Mouse (Mus musculus): ENCODE measurements at regions not wholly inside any gene's neighbourhood (a gene's known extent, or its start where the extent isn't known, plus 50 kb on each side); places are given as distances from the start of the nearest gene placed in this dataset.
"Not testable (repeated sequence)": the region's sequence is repeated elsewhere in the genome, so short reads cannot be mapped to it uniquely, and the experiment has no call there.

DNA sequence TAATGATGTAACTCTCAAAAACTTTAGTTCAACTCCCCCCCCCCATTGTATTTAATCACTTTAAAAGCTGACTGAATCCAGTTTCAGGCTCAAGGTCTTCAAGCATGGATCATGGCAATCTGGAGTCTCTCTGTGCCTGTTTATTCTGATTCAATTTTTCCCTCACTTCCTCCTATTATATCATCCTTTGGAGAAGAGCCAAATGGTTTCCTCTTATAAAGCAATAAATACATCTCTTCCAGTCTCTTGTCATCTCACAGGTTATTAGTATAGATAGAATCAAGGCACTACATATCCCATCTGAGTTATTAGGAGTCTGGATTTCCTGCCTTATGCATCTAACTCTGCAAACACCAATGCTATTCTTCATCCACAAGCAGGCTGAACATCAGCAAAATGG, 530.2 kb upstream of the Pdcd1 start:
- Histone ChIP-seq H3K4me2 (no peak overlapping the region), H3K4me3 (replicated peaks) (no peak overlapping the region), H3K27me3 (no peaks in the 10 kb centered on the region), H3K27ac (no peak overlapping the region), H3K36me3 (no peaks in the 10 kb centered on the region), H3K9ac (replicated peaks) (no peak overlapping the region), H3K9me3 (no peaks in the 10 kb centered on the region), H3K4me1 (replicated peaks) (no peaks in the 10 kb centered on the region)
- ATAC-seq (ENCODE audit: insufficient number of reproducible peaks, insufficient read depth, low FRiP score, low TSS enrichment, low read depth), result no peak

DNA sequence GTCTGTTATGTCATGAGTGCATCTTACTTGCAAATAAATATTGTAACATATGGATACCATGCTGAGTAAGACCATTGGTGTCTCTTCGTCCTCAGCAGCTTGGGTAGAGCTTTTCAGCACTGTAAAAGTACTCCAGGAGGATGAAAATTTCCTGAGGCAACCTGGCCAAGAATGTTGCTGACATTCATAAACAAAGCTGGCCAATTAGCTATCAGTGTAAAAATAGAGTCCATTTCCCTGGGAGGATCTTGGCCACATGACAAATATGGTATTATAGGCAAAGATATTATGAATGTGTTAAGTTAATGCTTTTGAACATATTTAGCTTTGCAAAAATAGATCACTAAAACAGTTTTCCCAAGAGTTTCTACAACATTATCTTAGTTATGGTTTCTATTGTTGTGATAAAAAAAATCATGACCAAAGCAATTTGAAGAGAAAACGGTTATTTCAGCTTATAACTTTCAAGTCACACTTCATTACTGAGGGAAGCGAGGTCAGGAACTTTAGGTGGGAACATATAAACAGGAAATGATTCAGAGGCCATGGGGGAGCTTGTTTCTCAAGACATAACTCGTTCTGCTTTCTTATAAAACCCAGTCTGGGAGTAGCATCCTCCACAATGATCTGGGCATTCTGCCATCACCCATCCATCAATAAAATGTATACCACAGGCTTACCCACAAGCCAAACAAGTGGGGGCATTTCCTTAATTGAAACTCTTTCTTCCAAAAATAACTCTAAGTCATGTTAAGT, 529.5 kb upstream of the Pdcd1 start:
- no peaks in the 10 kb centered on the region for H3K27me3 ChIP-seq
- ATAC-seq (ENCODE audit: insufficient number of reproducible peaks, insufficient read depth, low FRiP score, low TSS enrichment, low read depth), result no peak

DNA sequence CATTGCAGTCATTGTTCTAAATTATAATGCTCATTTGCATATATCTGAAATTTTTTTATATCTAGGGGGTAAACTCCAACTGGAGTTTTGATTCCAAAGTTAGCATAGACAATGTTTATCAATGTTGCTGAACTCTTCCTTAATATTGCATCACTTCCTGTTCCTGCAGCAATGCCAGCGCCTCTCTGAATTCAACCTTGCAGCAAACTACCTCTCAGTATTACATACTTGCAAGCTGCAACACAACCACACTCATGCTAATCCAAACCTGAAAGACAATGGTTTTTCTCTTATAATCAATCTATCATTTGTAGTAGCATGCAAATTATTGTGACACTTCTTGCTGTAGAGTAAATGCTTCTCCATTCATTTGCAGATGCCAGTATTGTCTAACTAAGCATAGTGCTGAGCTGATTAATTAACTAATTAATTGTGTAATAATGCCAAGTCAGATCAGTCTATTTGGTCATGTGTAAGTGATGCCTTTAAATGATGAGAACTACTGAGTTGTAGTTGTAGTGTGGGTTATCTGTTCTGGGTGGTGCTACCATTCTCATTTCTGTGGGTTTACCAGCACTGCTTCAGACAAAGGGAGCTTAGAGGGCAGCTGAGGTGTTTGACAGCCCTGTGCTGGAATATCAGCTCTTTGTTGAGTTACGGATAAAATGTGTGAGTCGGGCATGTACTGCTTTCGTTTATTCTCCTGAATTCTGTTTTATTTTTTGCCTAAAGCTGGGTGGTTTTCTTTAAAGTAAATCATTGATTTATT, 480.6 kb upstream of the Pdcd1 start:
- Histone ChIP-seq H3K36me3 (no peaks in the 10 kb centered on the region), H3K4me3 (replicated peaks) (no peak overlapping the region), H3K9me3 (no peaks in the 10 kb centered on the region), H3K4me1 (replicated peaks) (no peaks in the 10 kb centered on the region), H3K9ac (replicated peaks) (no peak overlapping the region), H3K27ac (no peak overlapping the region), H3K4me2 (no peak overlapping the region), H3K27me3 (no peaks in the 10 kb centered on the region)
- WGBS, result 85% methylated on average over 4 of the region's 4 CpGs
- no peak for ATAC-seq (ENCODE audit: insufficient number of reproducible peaks, insufficient read depth, low FRiP score, low TSS enrichment, low read depth)

More for the DNA sequence above, 529.5 kb upstream of the Pdcd1 start:
- no peak overlapping the region for H3K9ac ChIP-seq (replicated peaks)
- H3K27ac ChIP-seq, result no peak overlapping the region
- 42% methylated on average over 4 of the region's 4 CpGs for WGBS
- H3K4me1 ChIP-seq (replicated peaks), result no peaks in the 10 kb centered on the region
- no peaks in the 10 kb centered on the region for H3K36me3 ChIP-seq
- H3K9me3 ChIP-seq, result no peaks in the 10 kb centered on the region
- H3K4me2 ChIP-seq, result no peak overlapping the region
- H3K4me3 ChIP-seq (replicated peaks), result no peak overlapping the region

DNA sequence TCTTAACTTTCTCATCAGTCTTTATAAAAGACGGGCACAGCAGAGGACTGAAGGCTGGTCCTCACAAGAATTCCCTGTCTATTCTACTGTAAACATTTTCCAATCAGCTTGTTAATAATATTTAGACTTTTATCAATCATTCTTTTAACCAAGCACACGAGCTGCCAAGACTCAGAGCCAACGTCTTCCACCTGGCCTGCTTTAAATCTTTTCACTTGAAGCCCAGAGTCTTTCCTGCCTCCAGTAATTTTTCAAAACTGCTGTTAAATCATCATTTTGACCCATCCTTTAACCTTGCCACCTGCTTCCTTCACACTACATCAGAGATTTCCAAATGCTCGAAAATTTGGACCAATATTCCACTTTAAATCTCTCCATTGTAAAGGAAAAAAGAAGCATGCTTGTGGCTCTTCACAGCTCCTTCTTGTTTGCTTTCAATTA, 451.7 kb upstream of the Pdcd1 start:
- Histone ChIP-seq H3K4me3 (replicated peaks) (no peak overlapping the region), H3K9ac (replicated peaks) (no peak overlapping the region), H3K36me3 (no peaks in the 10 kb centered on the region), H3K4me2 (no peak overlapping the region), H3K27ac (no peak overlapping the region), H3K4me1 (replicated peaks) (no peaks in the 10 kb centered on the region), H3K9me3 (no peaks in the 10 kb centered on the region), H3K27me3 (no peaks in the 10 kb centered on the region)
- WGBS, result 50% methylated on average over 4 of the region's 4 CpGs
- ATAC-seq (ENCODE audit: insufficient number of reproducible peaks, insufficient read depth, low FRiP score, low TSS enrichment, low read depth), result no peak

DNA sequence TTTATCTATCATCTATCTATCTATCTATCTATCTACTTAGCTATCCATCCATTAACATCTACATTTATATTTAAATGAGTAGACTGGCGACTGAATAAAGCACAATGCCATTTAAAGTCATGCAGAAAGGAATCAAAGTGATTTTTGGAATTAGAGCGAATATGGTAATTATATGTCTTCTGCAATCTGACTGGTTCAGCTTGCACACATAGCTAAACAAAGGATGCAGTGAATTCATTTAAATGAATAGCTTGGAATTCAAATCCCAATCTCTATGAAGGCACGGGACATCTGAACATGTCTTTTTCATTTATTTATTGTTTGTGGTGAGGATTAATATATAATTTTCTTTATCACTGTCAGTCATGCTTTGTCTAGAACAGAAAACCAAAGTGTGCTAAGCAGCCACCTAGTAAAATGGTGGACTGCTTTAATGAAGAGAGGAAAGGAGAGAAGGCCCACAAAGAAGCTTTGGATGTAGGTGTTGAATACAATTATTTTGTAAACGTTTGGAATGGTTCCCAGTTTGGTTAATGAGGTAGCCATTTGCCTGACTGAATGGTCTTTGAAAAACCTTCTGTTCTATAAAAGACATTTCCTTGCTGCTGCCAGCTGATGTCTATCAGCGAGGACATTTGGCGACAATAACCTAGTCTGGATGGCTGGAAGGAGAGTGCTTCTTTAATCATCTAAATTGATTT, 451.2 kb upstream of the Pdcd1 start:
- H3K36me3 ChIP-seq, result no peaks in the 10 kb centered on the region
- no peak overlapping the region for H3K9ac ChIP-seq (replicated peaks)
- H3K4me2 ChIP-seq, result no peak overlapping the region
- H3K4me1 ChIP-seq (replicated peaks), result no peaks in the 10 kb centered on the region
- WGBS, result 70% methylated on average over 6 of the region's 6 CpGs
- H3K27ac ChIP-seq, result no peak overlapping the region
- H3K27me3 ChIP-seq, result no peaks in the 10 kb centered on the region
- H3K9me3 ChIP-seq, result no peaks in the 10 kb centered on the region
- H3K4me3 ChIP-seq (replicated peaks), result no peak overlapping the region
- ATAC-seq (ENCODE audit: insufficient number of reproducible peaks, insufficient read depth, low FRiP score, low TSS enrichment, low read depth), result no peak

DNA sequence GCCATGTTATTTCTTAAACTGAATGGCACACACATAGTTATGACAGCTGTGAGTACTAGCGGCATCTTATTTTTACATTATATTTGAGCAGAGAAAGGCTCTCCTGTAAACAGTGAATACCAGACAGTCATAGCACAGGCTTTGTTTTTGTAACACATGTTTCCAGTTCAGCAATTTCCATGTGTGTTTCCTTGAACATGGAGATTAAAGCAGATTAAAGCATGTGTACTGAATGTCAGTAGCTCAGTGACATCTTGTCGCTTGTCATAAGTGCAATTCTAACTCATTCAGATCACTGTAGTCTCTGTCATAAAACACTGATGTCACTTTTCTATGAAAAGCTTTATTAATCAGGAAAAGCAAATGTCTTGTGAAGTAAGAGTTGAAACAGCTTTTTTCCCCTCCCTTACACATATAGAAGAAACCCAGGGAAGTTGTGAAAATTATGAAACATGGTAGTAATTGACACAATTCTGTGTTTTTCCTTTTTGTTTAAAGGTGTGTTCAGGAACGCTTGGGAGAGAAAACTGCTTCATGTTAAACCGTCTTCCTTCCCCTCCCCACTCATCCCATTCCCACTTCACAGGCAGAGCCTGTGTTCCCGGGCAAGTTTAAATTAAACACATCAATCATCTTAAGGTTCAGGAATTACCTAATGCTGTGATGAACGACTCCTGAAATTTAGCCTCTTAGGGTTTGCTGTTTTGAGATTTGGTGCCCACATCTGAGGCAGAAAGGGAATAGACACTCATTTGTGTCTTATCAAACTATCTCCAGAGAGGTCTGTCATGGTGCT, 449.9 kb upstream of the Pdcd1 start:
- Histone ChIP-seq H3K27me3 (no peaks in the 10 kb centered on the region), H3K9ac (replicated peaks) (no peak overlapping the region), H3K36me3 (no peaks in the 10 kb centered on the region), H3K4me1 (replicated peaks) (no peaks in the 10 kb centered on the region), H3K4me3 (replicated peaks) (no peak overlapping the region), H3K27ac (no peak overlapping the region), H3K4me2 (no peak overlapping the region), H3K9me3 (no peaks in the 10 kb centered on the region)
- 46% methylated on average over 6 of the region's 6 CpGs for WGBS
- no peak for ATAC-seq (ENCODE audit: insufficient number of reproducible peaks, insufficient read depth, low FRiP score, low TSS enrichment, low read depth)

DNA sequence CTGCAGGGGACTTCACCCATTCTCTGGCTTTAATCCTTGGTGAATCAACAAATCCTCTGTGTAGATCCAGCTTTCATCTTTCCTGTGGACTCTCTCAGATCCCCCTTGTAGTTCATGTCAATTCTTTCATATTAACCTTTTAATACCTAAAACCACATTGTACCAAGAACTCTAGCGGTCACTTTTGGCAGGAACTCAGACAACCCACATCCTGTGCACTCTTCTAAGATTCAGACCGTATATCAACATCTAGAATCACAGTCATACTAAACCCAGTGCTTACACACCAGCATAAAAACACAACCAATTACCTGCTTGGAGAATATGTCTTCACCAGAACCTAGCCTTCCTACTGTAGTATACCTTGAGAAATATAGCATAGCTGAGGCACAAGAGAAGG, 444.6 kb upstream of the Pdcd1 start:
- Histone ChIP-seq H3K9ac (replicated peaks) (no peak overlapping the region), H3K9me3 (no peaks in the 10 kb centered on the region), H3K4me1 (replicated peaks) (no peaks in the 10 kb centered on the region), H3K27ac (no peak overlapping the region), H3K27me3 (no peaks in the 10 kb centered on the region), H3K4me2 (no peak overlapping the region), H3K4me3 (replicated peaks) (no peak overlapping the region), H3K36me3 (no peaks in the 10 kb centered on the region)
- 86% methylated on average over 2 of the region's 2 CpGs for WGBS
- ATAC-seq (ENCODE audit: insufficient number of reproducible peaks, insufficient read depth, low FRiP score, low TSS enrichment, low read depth), result no peak

DNA sequence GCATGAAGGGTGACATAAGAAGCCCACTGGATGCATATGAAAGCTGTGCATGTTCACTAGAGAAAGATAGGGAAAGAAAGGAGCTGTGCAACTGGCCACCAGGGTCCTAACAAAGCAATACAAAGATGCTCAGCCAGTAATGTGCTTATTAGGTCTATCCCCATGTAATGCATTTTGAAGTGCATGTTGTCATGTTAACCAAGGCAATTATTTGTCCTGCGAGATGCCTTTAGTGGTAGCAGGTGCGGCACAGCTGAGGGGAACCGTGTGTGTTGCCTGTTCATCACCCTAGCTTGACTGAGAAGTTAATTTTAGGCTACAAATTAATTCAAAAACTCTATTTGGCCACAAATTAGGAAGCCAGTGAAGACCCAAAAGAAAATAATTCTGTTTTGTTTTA, 444.0 kb upstream of the Pdcd1 start:
- no peak overlapping the region for H3K4me2 ChIP-seq
- no peak overlapping the region for H3K4me3 ChIP-seq (replicated peaks)
- no peak overlapping the region for H3K27ac ChIP-seq
- 89% methylated on average over 3 of the region's 3 CpGs for WGBS
- ATAC-seq (ENCODE audit: insufficient number of reproducible peaks, insufficient read depth, low FRiP score, low TSS enrichment, low read depth), result no peak
- H3K27me3 ChIP-seq, result no peaks in the 10 kb centered on the region
- H3K9me3 ChIP-seq, result no peaks in the 10 kb centered on the region
- H3K4me1 ChIP-seq (replicated peaks), result no peaks in the 10 kb centered on the region
- H3K9ac ChIP-seq (replicated peaks), result no peak overlapping the region
- no peaks in the 10 kb centered on the region for H3K36me3 ChIP-seq

DNA sequence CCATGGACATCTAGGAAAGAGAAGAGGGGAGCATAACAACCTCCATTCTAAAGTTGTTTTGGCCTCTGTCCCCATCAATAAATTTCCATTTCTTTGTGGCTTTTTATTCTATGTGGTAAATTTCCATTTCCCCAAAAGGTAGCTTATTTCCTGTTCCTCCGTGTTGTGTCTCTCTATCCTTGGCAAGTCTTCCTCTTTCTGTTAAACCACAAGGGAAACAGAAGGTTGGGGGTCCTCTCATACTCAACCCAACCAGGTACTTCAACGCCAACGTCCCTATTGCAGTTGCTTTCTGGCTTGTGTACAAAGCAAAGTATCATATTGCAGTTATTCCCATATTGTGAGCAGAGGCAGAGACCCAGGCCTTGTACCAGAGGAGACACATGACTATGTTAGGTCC, 434.7 kb upstream of the Pdcd1 start:
- H3K4me1 ChIP-seq (replicated peaks), result no peaks in the 10 kb centered on the region
- no peaks in the 10 kb centered on the region for H3K9me3 ChIP-seq
- no peak overlapping the region for H3K4me2 ChIP-seq
- no peaks in the 10 kb centered on the region for H3K27me3 ChIP-seq
- H3K9ac ChIP-seq (replicated peaks), result no peak overlapping the region
- no peak overlapping the region for H3K27ac ChIP-seq
- ATAC-seq (ENCODE audit: insufficient number of reproducible peaks, insufficient read depth, low FRiP score, low TSS enrichment, low read depth), result no peak
- no peaks in the 10 kb centered on the region for H3K36me3 ChIP-seq
- no peak overlapping the region for H3K4me3 ChIP-seq (replicated peaks)
- 79% methylated on average over 3 of the region's 3 CpGs for WGBS

DNA sequence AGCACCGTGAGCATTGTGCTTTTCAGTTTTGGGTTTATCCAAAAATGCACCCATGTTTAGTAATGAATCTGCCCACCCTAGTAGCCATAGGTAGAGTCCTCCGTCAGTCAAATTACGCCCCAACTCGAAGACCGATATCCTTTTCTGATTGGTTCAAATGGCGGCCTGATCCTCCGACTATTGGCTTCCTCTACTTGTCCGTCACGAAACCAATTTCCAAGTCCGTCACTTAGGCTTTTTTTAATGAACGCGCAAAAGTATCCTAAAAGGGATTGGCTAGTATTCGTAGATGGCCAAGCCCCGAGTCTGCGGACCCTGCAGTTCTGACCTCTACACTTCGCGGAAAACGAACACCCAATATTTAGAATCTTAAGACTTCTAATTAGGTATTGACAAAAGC, 417.5 kb upstream of the Pdcd1 start:
- H3K36me3 ChIP-seq; H3K9ac ChIP-seq (replicated peaks); H3K4me1 ChIP-seq (replicated peaks); H3K4me3 ChIP-seq (replicated peaks); H3K27ac ChIP-seq; H3K4me2 ChIP-seq; H3K27me3 ChIP-seq; H3K9me3 ChIP-seq: not testable (repeated sequence)
- peak; percentile 71; the same call in 1 of the 2 replicates for ATAC-seq (ENCODE audit: insufficient number of reproducible peaks, insufficient read depth, low FRiP score, low TSS enrichment, low read depth)
- 96% methylated on average over 18 of the region's 18 CpGs for WGBS

DNA sequence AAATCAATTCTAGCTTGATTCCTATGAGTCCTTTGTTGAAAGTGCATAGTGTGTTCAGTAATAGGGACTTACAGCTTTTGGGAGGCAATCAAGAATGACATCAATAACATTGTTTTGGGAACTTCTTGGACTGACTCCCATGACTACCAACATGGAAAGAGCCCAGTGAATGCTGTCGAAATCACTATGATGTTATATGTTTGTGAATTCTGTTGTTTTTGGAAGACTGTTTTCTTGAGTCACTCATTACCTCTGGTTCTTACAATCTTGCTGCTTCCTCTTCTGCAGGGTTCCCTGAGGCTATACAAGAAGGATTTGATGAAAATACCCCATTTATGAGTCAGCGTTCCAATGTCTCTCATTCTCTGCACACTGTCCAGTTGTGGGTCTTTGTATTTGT, 371.4 kb upstream of the Pdcd1 start:
- 94% methylated on average over 2 of the region's 2 CpGs for WGBS
- no peak for ATAC-seq (ENCODE audit: insufficient number of reproducible peaks, insufficient read depth, low FRiP score, low TSS enrichment, low read depth)
- Histone ChIP-seq H3K9me3 (no peaks in the 10 kb centered on the region), H3K4me2 (no peak overlapping the region), H3K27me3 (no peaks in the 10 kb centered on the region), H3K4me3 (replicated peaks) (no peak overlapping the region), H3K4me1 (replicated peaks) (no peaks in the 10 kb centered on the region), H3K36me3 (no peaks in the 10 kb centered on the region), H3K27ac (no peak overlapping the region), H3K9ac (replicated peaks) (no peak overlapping the region)
